Mouse (Mus musculus) erythroblast, embryonic 14.5 days (primary cell): ENCODE results near the gene Dnah11.

ENCODE experiments used
- GATA1 ChIP-seq: IDR thresholded peaks from 2 replicates; pipeline ENCODE4 v1.6.1; 2012; ENCODE audit warnings: low read length, inconsistent platforms, mixed read lengths
- TAL1 ChIP-seq: IDR thresholded peaks from 3 replicates; pipeline ENCODE4 v1.6.1; 2012; ENCODE audit warnings: low read length, inconsistent platforms, mixed read lengths

DNA sequence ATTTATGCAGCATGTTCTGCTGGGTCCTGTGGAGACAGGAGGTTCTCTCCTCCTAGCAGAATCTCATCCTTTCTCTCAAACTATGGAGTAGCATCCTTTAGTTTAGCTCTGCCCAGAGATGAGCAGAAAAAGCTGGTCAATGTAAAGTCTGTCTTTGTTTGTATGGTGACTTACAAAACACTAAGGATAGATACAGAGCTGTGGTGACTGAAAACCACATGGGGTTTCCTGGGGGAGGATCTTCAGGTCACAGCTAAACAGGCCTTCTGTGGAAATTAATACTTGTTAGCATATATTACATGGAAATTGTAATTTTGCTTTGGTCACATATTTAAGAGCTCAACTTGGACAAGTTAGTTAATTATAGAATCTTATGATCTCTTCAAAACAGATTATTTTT, 239.6 kb downstream of the Dnah11 start:
- no peak for TF ChIP-seq GATA1
- no peak for TF ChIP-seq TAL1
